Mouse (Mus musculus): ENCODE data around the gene Btbd9.

- TF ChIP-seq CTCF (IDR thresholded peaks at IDR 0.05; ENCODE audit: control insufficient read depth, insufficient read depth, low read length), result no peak
- TF ChIP-seq POLR2A (IDR thresholded peaks at IDR 0.05; ENCODE audit: borderline replicate concordance, control insufficient read depth, low read depth, low read length), result no peak
Observed at GRCm38 (mm10) chr17:30481341-30481740, 94.9 kb downstream of the Btbd9 start.
